Mouse (Mus musculus): ENCODE results near the gene Sec1. TPM values are rescaled to one million over a fixed set of nuclear protein-coding genes. Genes with fewer than 3 reads are reported as not detected.

Sec1 gene
- total RNA-seq, 1 experiment from 2014 or later = not detected

- no peak for ATAC-seq (replicated peaks in 1 of 2; ENCODE audit: insufficient read depth in 1 of 2, low FRiP score in 2 of 2, low TSS enrichment in 1 of 2, low read depth in 1 of 2, poor library complexity in 2 of 2, severe bottlenecking in 2 of 2)
These were observed 5.4 kb upstream of the Sec1 start, which contains the start of gene Car11 for GRCm38 (mm10) chr7:45699523-45700141. Gene Car11, plus strand, starts transcription at chr7:45699843.

- no peak for ATAC-seq (replicated peaks in 1 of 2; ENCODE audit: insufficient read depth in 1 of 2, low FRiP score in 2 of 2, low TSS enrichment in 1 of 2, low read depth in 1 of 2, poor library complexity in 2 of 2, severe bottlenecking in 2 of 2)
These were observed 3.7 kb upstream of the Sec1 start for GRCm38 (mm10) chr7:45697894-45698293.

- no peak for ATAC-seq (replicated peaks in 1 of 2; ENCODE audit: insufficient read depth in 1 of 2, low FRiP score in 2 of 2, low TSS enrichment in 1 of 2, low read depth in 1 of 2, poor library complexity in 2 of 2, severe bottlenecking in 2 of 2)
These were observed 896 bp upstream of the Sec1 start for GRCm38 (mm10) chr7:45695098-45695497.

GRCm38 (mm10) chr7:45692364-45692763, 1.8 kb downstream of the Sec1 start:
- no peak for ATAC-seq (replicated peaks in 1 of 2; ENCODE audit: insufficient read depth in 1 of 2, low FRiP score in 2 of 2, low TSS enrichment in 1 of 2, low read depth in 1 of 2, poor library complexity in 2 of 2, severe bottlenecking in 2 of 2)

- ATAC-seq (replicated peaks in 1 of 2; ENCODE audit: insufficient read depth in 1 of 2, low FRiP score in 2 of 2, low TSS enrichment in 1 of 2, low read depth in 1 of 2, poor library complexity in 2 of 2, severe bottlenecking in 2 of 2) = no peak
These were observed 4.4 kb downstream of the Sec1 start for GRCm38 (mm10) chr7:45689800-45690199.

- no peak for ATAC-seq (replicated peaks in 1 of 2; ENCODE audit: insufficient read depth in 1 of 2, low FRiP score in 2 of 2, low TSS enrichment in 1 of 2, low read depth in 1 of 2, poor library complexity in 2 of 2, severe bottlenecking in 2 of 2)
These were observed 5.1 kb downstream of the Sec1 start for GRCm38 (mm10) chr7:45689099-45689498.

GRCm38 (mm10) chr7:45686841-45687240, 7.4 kb downstream of the Sec1 start:
- no peak for ATAC-seq (replicated peaks in 1 of 2; ENCODE audit: insufficient read depth in 1 of 2, low FRiP score in 2 of 2, low TSS enrichment in 1 of 2, low read depth in 1 of 2, poor library complexity in 2 of 2, severe bottlenecking in 2 of 2)

GRCm38 (mm10) chr7:45685811-45686210, 8.4 kb downstream of the Sec1 start:
- no peak for ATAC-seq (replicated peaks in 1 of 2; ENCODE audit: insufficient read depth in 1 of 2, low FRiP score in 2 of 2, low TSS enrichment in 1 of 2, low read depth in 1 of 2, poor library complexity in 2 of 2, severe bottlenecking in 2 of 2)

- no peak for ATAC-seq (replicated peaks in 1 of 2; ENCODE audit: insufficient read depth in 1 of 2, low FRiP score in 2 of 2, low TSS enrichment in 1 of 2, low read depth in 1 of 2, poor library complexity in 2 of 2, severe bottlenecking in 2 of 2)
These were observed 10.7 kb downstream of the Sec1 start, which contains the start of gene Ntn5 for GRCm38 (mm10) chr7:45683396-45684050. Gene Ntn5, plus strand, starts transcription at chr7:45684022.

GRCm38 (mm10) chr7:45682144-45683126, 11.8 kb downstream of the Sec1 start:
- peak; percentile 57 to 68; a peak in 3 of 4 replicates for ATAC-seq (replicated peaks in 1 of 2; ENCODE audit: insufficient read depth in 1 of 2, low FRiP score in 2 of 2, low TSS enrichment in 1 of 2, low read depth in 1 of 2, poor library complexity in 2 of 2, severe bottlenecking in 2 of 2)

GRCm38 (mm10) chr7:45681046-45681736, 13.0 kb downstream of the Sec1 start:
- ATAC-seq (replicated peaks in 1 of 2; ENCODE audit: insufficient read depth in 1 of 2, low FRiP score in 2 of 2, low TSS enrichment in 1 of 2, low read depth in 1 of 2, poor library complexity in 2 of 2, severe bottlenecking in 2 of 2) = peak; percentile 50 to 66

GRCm38 (mm10) chr7:45679966-45680621, 14.1 kb downstream of the Sec1 start:
- ATAC-seq (replicated peaks in 1 of 2; ENCODE audit: insufficient read depth in 1 of 2, low FRiP score in 2 of 2, low TSS enrichment in 1 of 2, low read depth in 1 of 2, poor library complexity in 2 of 2, severe bottlenecking in 2 of 2) = no peak

GRCm38 (mm10) chr7:45678513-45678912, 15.7 kb downstream of the Sec1 start:
- ATAC-seq (replicated peaks in 1 of 2; ENCODE audit: insufficient read depth in 1 of 2, low FRiP score in 2 of 2, low TSS enrichment in 1 of 2, low read depth in 1 of 2, poor library complexity in 2 of 2, severe bottlenecking in 2 of 2) = no peak

- ATAC-seq (replicated peaks in 1 of 2; ENCODE audit: insufficient read depth in 1 of 2, low FRiP score in 2 of 2, low TSS enrichment in 1 of 2, low read depth in 1 of 2, poor library complexity in 2 of 2, severe bottlenecking in 2 of 2) = no peak
These were observed 16.4 kb downstream of the Sec1 start for GRCm38 (mm10) chr7:45677627-45678295.

GRCm38 (mm10) chr7:45668921-45669320, 25.3 kb downstream of the Sec1 start:
- ATAC-seq (replicated peaks in 1 of 2; ENCODE audit: insufficient read depth in 1 of 2, low FRiP score in 2 of 2, low TSS enrichment in 1 of 2, low read depth in 1 of 2, poor library complexity in 2 of 2, severe bottlenecking in 2 of 2) = no peak

GRCm38 (mm10) chr7:45667761-45668160, 26.4 kb downstream of the Sec1 start:
- ATAC-seq (replicated peaks in 1 of 2; ENCODE audit: insufficient read depth in 1 of 2, low FRiP score in 2 of 2, low TSS enrichment in 1 of 2, low read depth in 1 of 2, poor library complexity in 2 of 2, severe bottlenecking in 2 of 2) = no peak
